Mouse (Mus musculus) CD4-positive helper T cell, adult 2 months (primary cell): ENCODE results near the gene Pbx4.
A peak's percentile ranks its signal among the peaks of the same experiment; 100 is the strongest.

Experiments
- DNase-seq: peaks from one replicate; pipeline ENCODE4 v3.0.0-alpha.2; 2012; ENCODE audit warnings: low read depth, missing footprints, low spot score

Gene Pbx4

GRCm38 (mm10) chr8:69809820-69810219, 22.5 kb upstream of the Pbx4 start:
- DNase-seq: no peak

- DNase-seq: no peak
Observed at GRCm38 (mm10) chr8:69814881-69815280, 17.4 kb upstream of the Pbx4 start.

DNA sequence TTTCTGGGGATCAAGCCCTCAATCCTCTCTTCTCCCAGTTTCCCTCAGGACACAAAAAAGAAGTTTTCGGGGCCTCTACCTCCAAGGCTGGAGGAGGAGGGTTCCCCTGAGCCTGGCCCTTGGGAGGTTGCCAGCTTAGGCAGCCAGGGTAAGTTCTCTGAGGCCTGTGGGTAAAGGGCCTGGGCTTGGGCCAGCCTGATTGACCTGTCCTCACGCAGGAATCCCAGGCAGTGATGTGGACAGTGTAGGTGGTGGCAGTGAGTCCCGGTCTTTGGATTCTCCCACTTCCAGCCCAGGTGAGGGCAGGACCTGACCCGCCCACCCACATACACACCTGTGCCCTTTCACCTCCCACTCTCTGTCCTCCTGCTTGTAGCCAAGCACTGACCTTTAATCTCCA, 16.9 kb upstream of the Pbx4 start:
- DNase-seq: no peak

GRCm38 (mm10) chr8:69820466-69820865, 11.8 kb upstream of the Pbx4 start:
- DNase-seq: no peak

DNA sequence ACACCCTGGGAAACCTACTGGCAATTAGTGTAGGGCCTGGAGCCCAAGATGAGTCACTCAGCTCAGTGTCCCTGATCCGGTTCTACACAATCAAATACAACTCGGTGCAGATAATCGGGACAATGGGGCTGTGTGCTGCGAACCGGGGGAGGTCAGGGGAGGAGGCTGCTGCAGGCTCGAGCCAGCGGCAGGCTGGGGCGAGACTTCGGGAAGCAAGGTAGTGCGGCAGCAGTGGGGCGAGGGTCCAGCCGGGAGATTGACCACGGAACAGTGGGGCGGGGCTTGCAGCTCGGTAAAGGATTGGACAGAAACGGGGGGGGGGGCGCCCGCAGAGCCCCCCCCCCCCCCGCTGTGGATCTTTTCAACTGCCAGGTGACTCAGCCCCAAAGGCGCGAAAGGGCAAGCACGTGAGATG, 10.3 kb upstream of the Pbx4 start:
- DNase-seq: no peak

- peak; percentile 83 for DNase-seq
Observed at GRCm38 (mm10) chr8:69822386-69823191, 9.7 kb upstream of the Pbx4 start, which contains the start of gene Lpar2. TSS of gene Lpar2 (plus strand) at chr8:69822429.

- no peak for DNase-seq
Observed at GRCm38 (mm10) chr8:69826371-69826770, 5.9 kb upstream of the Pbx4 start.

DNA sequence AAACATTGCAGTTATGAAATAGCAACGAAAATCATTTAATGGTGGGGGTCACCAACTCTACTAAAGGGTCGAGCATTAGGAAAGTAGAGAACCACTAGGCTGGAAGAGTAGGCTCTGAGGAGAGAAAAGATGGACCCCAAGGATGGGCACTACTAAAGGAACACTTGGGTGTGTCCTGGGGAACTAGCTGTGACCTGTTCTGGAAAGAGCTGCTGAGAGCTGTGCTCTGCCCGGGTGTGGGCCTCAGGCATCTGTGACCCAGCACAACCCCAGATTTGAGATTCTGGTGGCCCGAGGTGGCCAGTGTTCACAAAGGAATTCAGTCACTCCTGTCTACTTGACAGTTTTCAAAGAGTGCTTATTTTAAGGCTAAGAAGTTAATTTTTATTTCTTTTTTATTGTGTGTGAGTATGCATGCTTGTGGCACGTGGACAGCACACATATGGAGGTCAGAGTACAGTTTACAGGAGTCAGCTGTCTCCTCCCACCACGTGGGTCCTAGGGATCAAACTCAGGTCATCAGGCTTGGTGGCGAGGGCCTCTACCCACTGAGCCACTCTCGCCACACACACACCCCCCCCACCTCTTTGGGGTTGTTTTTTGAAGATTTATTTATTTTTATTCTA, 4.9 kb downstream of the Pbx4 start:
- no peak for DNase-seq

DNA sequence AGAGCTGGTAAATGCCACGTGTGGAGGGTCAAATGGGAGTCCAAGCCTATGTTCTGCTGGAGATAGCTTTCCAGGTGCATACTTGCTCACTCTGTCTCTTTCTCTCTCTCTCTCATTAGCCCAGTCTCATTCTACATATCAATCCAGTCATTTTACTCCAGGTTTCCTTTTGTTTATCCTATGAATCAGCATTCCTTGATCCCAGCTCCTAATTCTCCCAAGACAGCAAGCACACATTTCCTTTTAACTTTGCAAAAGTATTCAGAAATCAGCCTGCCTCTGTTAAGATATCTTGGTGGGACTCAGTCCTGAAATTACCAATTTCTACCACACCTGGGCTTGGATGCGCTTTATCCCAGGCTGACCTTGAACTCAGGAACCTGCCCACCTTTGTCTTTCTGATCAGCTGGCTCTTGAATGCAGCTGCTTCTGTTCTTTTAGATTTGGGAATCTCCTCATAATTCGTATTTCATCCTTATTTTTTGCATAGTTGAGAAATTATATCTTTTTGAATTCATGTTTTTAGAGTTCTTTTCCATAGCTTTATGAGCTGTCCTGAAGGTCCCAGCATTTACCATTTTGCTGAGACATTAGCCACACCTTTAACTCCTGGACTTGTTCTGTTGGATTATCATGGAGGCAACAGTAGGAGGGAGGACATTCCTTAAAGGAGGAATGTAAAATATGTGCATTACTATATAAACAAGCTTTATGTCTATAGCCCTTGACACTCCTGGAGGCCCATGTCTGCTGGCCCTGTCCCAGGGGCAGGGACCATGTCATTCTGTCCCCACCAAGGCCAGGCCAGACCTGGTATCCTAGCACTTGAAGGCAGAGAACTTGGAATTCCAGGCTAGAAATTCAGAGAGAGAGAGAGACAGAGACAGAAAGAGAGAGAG, 15.1 kb downstream of the Pbx4 start:
- no peak for DNase-seq

- no peak for DNase-seq
Observed at GRCm38 (mm10) chr8:69848951-69849350, 16.7 kb downstream of the Pbx4 start.

GRCm38 (mm10) chr8:69849899-69850298, 17.6 kb downstream of the Pbx4 start:
- no peak for DNase-seq

DNA sequence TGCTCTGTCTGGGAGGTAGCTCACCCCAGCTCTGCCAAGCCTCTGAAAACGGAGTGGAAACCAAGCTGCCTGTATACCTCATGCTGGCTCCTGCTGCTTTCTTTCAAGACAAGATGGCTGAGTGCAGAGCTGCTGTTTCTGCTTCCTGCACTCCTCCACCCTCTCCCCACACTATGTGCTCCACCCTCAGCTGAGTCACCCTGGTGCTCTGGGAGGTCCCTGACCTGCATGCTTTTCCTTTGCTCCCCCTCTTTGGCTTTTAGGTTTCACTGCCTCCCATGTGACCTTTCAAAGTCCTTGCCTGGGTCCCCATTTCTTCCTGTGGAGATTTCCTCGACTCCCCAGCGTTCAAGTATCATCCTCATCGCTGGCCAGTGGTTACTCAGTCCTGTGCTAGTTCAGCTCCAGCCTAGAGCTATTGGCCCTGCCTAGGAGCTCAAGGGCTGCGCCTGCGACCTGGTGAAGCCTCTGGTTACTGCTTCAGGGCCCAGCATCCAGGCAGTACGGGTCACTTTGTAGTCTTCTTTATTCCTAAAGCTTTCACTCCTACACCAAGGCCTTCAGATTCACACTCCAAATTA, 18.7 kb downstream of the Pbx4 start:
- DNase-seq: no peak

- DNase-seq: no peak
Observed at GRCm38 (mm10) chr8:69853869-69854268, 21.6 kb downstream of the Pbx4 start.

- no peak for DNase-seq
Observed at GRCm38 (mm10) chr8:69860807-69861206, 28.5 kb downstream of the Pbx4 start.

DNA sequence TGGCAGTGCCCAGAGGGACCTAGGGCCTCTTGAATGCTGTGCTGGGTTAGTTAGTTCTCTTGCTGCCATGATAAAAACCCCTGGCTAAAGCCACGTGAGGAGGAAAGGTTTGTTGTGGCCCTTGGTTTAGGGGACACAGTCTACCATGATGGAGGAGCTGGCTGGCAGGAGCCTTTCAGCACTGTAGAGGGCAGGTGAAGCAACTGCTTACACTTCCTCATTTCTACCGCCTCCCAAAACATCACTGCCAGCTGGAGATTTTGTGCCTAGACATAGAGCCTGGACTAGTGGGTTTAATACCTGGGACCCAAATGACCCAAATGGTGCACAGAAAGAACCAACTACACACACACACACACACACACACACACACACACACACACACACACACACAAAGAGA, 29.0 kb downstream of the Pbx4 start:
- no peak for DNase-seq

DNA sequence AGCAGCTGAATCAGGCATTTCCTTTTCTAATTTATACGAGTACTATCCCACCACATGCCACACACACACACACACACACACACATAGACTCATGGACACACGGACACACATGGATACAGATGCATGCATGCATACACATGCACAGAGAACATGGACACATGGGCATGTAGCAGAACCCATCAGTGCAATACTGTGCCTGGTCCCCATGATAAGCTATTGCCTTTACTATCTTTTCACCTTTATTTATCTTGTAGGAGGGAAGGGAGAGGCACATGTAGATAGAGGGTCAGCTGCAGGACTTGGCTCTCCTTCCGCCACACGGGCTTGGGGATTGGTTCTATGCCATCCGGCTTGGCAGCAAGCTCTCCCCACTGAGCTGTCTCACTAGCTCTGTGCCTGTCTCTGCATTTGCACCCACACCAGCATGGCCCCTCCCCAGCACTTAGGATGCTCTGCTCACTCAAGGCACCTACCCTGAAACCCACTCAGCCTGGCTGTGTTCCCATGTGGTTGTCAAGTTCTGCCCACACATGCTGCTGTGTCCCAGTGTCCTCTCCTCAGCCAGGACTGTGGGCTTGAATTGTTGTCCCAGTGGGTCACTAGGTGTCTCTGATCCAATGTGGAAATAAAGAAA, 31.2 kb downstream of the Pbx4 start:
- DNase-seq: no peak

DNA sequence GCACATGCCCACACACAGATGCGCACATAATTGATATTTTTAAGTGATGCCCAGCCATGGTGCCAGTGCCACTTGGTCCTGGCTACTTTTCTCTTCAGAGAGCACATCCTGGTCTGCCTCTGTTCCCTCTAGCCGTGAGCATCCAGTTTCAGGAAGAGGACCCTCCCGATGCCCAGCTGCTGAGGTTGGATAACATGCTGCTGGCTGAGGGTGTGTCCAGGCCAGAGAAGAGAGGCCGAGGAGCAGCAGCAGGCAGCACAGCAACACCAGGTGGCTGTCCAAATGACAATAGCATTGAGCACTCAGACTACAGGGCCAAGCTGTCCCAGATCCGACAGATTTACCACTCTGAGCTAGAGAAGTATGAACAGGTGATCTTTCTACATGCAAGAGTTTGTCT, 31.9 kb downstream of the Pbx4 start:
- DNase-seq: no peak

- no peak for DNase-seq
Observed at GRCm38 (mm10) chr8:69867696-69868326, 35.5 kb downstream of the Pbx4 start.

- no peak for DNase-seq
Observed at GRCm38 (mm10) chr8:69870003-69870765, 37.9 kb downstream of the Pbx4 start.

- no peak for DNase-seq
Observed at GRCm38 (mm10) chr8:69870907-69871306, 38.6 kb downstream of the Pbx4 start.
